ENCODE assay signal across 10 mouse cellular contexts in the genomic region with DNA sequence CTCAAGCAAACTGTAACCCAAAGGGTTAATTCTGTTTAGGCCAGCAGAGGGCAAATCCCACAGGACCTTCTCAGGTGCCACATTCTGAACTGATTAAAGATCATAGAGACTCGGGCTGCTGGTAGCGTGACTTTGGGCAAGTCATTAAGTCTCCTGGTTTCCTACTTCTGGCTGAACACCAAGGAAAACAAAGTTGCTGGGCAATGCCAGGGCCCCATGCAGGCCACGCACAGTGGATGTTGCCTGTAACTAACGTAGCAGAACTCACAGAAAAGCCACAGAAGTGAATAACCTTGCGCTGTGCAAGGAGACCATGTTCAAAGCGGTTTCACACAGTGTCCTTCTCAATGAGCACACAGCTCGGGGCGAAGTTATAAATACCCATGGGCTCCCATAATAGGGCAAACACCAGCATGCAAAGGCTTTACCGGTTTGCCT.
DNase-seq lines count a peak whose midpoint lies in the region; ATAC-seq lines count a peak whose summit lies in the region.
"Had no signal": no experiment of that assay in that cellular context is flagged by ENCODE, and none has a peak within 500 bp of the region (broad histone marks: within the 10 kb centered on the region; RNA-seq: fewer than 3 reads in every experiment).

No protein-coding gene starts in this region.

- H3K4me2 ChIP-seq in hindbrain, embryonic 16.5 days (ENCODE audit: low read length) = no peak overlapping the region
- H3K4me2 ChIP-seq in hindbrain, embryonic 14.5 days (replicated peaks) = no peak overlapping the region
- H3K4me2 ChIP-seq in embryonic facial prominence, embryonic 11.5 days (ENCODE audit: low read depth, low read length) = no peak overlapping the region
- peak overlapping the region; percentile 6; the same call in 1 of the 2 replicates for H3K4me2 ChIP-seq in limb, embryonic 12.5 days
- H3K4me2 ChIP-seq: midbrain, embryonic 11.5 days had no signal

- peak; percentile 60; the same call in 1 of the 2 replicates for ATAC-seq in hindbrain, embryonic 16.5 days
- no peak for ATAC-seq in hindbrain, embryonic 14.5 days (ENCODE audit: low FRiP score)
- 0 out of 2 replicates have a peak, but pooled peaks have one; percentile 40 for ATAC-seq in embryonic facial prominence, embryonic 11.5 days (replicated peaks; ENCODE audit: insufficient number of reproducible peaks, low FRiP score, low TSS enrichment, low read depth)
- peak; percentile 53; the same call in 1 of the 2 replicates for ATAC-seq in limb, embryonic 12.5 days (ENCODE audit: insufficient number of reproducible peaks, insufficient read depth, low FRiP score, low TSS enrichment, low read depth)

- H3K4me3 ChIP-seq in hindbrain, embryonic 16.5 days (ENCODE audit: low read length) = no peak overlapping the region
- H3K4me3 ChIP-seq in hindbrain, embryonic 14.5 days (replicated peaks; ENCODE audit: low read length) = no peak overlapping the region
- H3K4me3 ChIP-seq in embryonic facial prominence, embryonic 11.5 days (ENCODE audit: low read depth, low read length) = no peak overlapping the region
- H3K4me3 ChIP-seq in limb, embryonic 12.5 days (replicated peaks) = no peak overlapping the region
- H3K4me3 ChIP-seq: heart, adult 2 months had no signal

- H3K9ac ChIP-seq in hindbrain, embryonic 16.5 days (ENCODE audit: low read depth, low read length) = no peak overlapping the region
- no peak overlapping the region for H3K9ac ChIP-seq in hindbrain, embryonic 14.5 days
- H3K9ac ChIP-seq in embryonic facial prominence, embryonic 11.5 days (replicated peaks; ENCODE audit: low read length) = no peak overlapping the region
- H3K9ac ChIP-seq in limb, embryonic 12.5 days (replicated peaks) = no peak overlapping the region

- no peak for DNase-seq in hindbrain, embryonic 14.5 days (ENCODE audit: low spot score)
- peak; percentile 68 for DNase-seq in embryonic facial prominence, embryonic 11.5 days (ENCODE audit: low spot score)
- peak; percentile 9 for DNase-seq in heart, postnatal 4 days
- no peak for DNase-seq in Muller cell, postnatal 12 days (ENCODE audit: inconsistent ontology term)
- no peak for DNase-seq in gastrocnemius, adult 18-20 months (ENCODE audit: low spot score)
- no peak for DNase-seq in thymus, adult 18-20 months

- H3K27ac ChIP-seq in hindbrain, embryonic 16.5 days (ENCODE audit: low read depth, low read length) = no peak overlapping the region
- H3K27ac ChIP-seq in hindbrain, embryonic 14.5 days = no peak overlapping the region
- H3K27ac ChIP-seq in embryonic facial prominence, embryonic 11.5 days (replicated peaks; ENCODE audit: low read depth, low read length) = peak overlapping the region; percentile 48; the same call in 1 of the 2 replicates
- peak overlapping the region; percentile 79 for H3K27ac ChIP-seq in limb, embryonic 12.5 days
- H3K27ac ChIP-seq: heart, adult 2 months had no signal

- 43% methylated on average over 9 of the region's 9 CpGs for WGBS in hindbrain, embryonic 16.5 days
- WGBS in hindbrain, embryonic 14.5 days = 56% methylated on average over 9 of the region's 9 CpGs
- 24% methylated on average over 9 of the region's 9 CpGs for WGBS in embryonic facial prominence, embryonic 11.5 days
- 10% methylated on average over 9 of the region's 9 CpGs for WGBS in limb, embryonic 12.5 days

- H3K27me3 ChIP-seq in hindbrain, embryonic 16.5 days (replicated peaks; ENCODE audit: control insufficient read depth, insufficient read depth, low read length) = no peaks in the 10 kb centered on the region
- no peaks in the 10 kb centered on the region for H3K27me3 ChIP-seq in hindbrain, embryonic 14.5 days (ENCODE audit: control insufficient read depth, insufficient read depth, low read length)
- H3K27me3 ChIP-seq in embryonic facial prominence, embryonic 11.5 days (ENCODE audit: control insufficient read depth, insufficient read depth, low read length) = no peaks in the 10 kb centered on the region
- H3K27me3 ChIP-seq in limb, embryonic 12.5 days = no peaks in the 10 kb centered on the region

- H3K36me3 ChIP-seq in hindbrain, embryonic 16.5 days (ENCODE audit: control insufficient read depth, insufficient read depth, low read length) = no peaks in the 10 kb centered on the region
- H3K36me3 ChIP-seq in hindbrain, embryonic 14.5 days (replicated peaks; ENCODE audit: control insufficient read depth, insufficient read depth) = no peaks in the 10 kb centered on the region
- H3K36me3 ChIP-seq in embryonic facial prominence, embryonic 11.5 days (replicated peaks; ENCODE audit: control insufficient read depth, insufficient read depth, low read depth, low read length) = no peaks in the 10 kb centered on the region
- no peaks in the 10 kb centered on the region for H3K36me3 ChIP-seq in limb, embryonic 12.5 days

- no peaks in the 10 kb centered on the region; the same call in 1 of the 2 replicates for H3K4me1 ChIP-seq in hindbrain, embryonic 16.5 days (ENCODE audit: control insufficient read depth, insufficient read depth, low read depth, low read length)
- peaks cover 12% of the 10 kb centered on the region; the same call in 1 of the 2 replicates for H3K4me1 ChIP-seq in hindbrain, embryonic 14.5 days (replicated peaks; ENCODE audit: control insufficient read depth, insufficient read depth, low read length)
- peaks cover 4% of the 10 kb centered on the region; the same call in 1 of the 2 replicates for H3K4me1 ChIP-seq in embryonic facial prominence, embryonic 11.5 days (ENCODE audit: control insufficient read depth, insufficient read depth, low read length)
- H3K4me1 ChIP-seq in limb, embryonic 12.5 days (replicated peaks) = peaks cover 75% of the 10 kb centered on the region

- H3K9me3 ChIP-seq in hindbrain, embryonic 16.5 days (ENCODE audit: control insufficient read depth, low read length) = no peaks in the 10 kb centered on the region
- no peaks in the 10 kb centered on the region for H3K9me3 ChIP-seq in hindbrain, embryonic 14.5 days (ENCODE audit: control insufficient read depth, low read length)
- no peaks in the 10 kb centered on the region for H3K9me3 ChIP-seq in embryonic facial prominence, embryonic 11.5 days (replicated peaks; ENCODE audit: control insufficient read depth, low read length)
- H3K9me3 ChIP-seq in limb, embryonic 12.5 days = no peaks in the 10 kb centered on the region

Comparison
In these comparisons a context has a peak if more than half of its experiments do, and no peak if none do; other contexts are left out.
1. H3K27ac ChIP-seq: peak in embryonic facial prominence, embryonic 11.5 days (single experiment) and limb, embryonic 12.5 days (single experiment); none in hindbrain, embryonic 16.5 days (single experiment) and hindbrain, embryonic 14.5 days (single experiment).
2. DNase-seq: peak in embryonic facial prominence, embryonic 11.5 days (single experiment) and heart, postnatal 4 days (single experiment); none in hindbrain, embryonic 14.5 days (single experiment), Muller cell, postnatal 12 days (single experiment), gastrocnemius, adult 18-20 months (single experiment) and thymus, adult 18-20 months (0 of 2).